In genomic region chr4:142616901-142617300, GRCm38 (mm10) we compare ENCODE assay signal across 10 mouse cellular contexts.
DNase-seq lines count a peak whose midpoint lies in the region.
"Had no signal": no experiment of that assay in that cellular context is flagged by ENCODE, and none has a peak within 500 bp of the region (broad histone marks: within the 10 kb centered on the region; RNA-seq: fewer than 3 reads in every experiment).

No protein-coding gene starts in this region.

- peak; percentile 32 to 44 for DNase-seq in cerebellum, postnatal 14 days
- no peak for DNase-seq in cerebellum, adult 9-10 months
- DNase-seq in left cerebral cortex, postnatal 4 days, result peak; percentile 38
- no peak for DNase-seq in left cerebral cortex, postnatal 10 days (ENCODE audit: extremely low spot score in 1 of 2, low spot score in 2 of 2)
- DNase-seq: adrenal gland, adult 2 months; adrenal gland, postnatal 25 days; cerebellum, adult 11 months; cerebellum, adult 18-20 months; cerebellum, adult 8-10 months; embryo, embryonic 11 days had no signal

- intact Hi-C loops in left cerebral cortex, postnatal 4 days (cut with DNase I), result loop anchor here (10.0 kb wide), 1 partner anchor 268 kb away; no protein-coding TSS in a partner anchor
- intact Hi-C loops in left cerebral cortex, postnatal 10 days (cut with DNase I), result no loop called here

Comparison
In these comparisons a context has a peak if more than half of its experiments do, and no peak if none do; other contexts are left out.
1. DNase-seq: peak in cerebellum, postnatal 14 days (2 of 2) and left cerebral cortex, postnatal 4 days (single experiment); none in cerebellum, adult 9-10 months (single experiment) and left cerebral cortex, postnatal 10 days (0 of 2).